Mouse (Mus musculus) intestine, postnatal 0 days (tissue): Measurements from ENCODE around the gene Ostf1. TPM values are rescaled to one million over a fixed set of nuclear protein-coding genes. Genes with fewer than 3 reads are reported as not detected.

ENCODE experiments used
- ATAC-seq: fragments of 200-750 bp; cut with Nextera tagmentation; 2 replicates; pipeline ENCODE4 v1.8.0; 2017; ENCODE audit warnings: mild to moderate bottlenecking, moderate TSS enrichment, moderate library complexity
- H3K27ac ChIP-seq: fragments of 300-500 bp; sonication (generic); 2 replicates; pipeline ENCODE4 v1.5.1; 2014; ENCODE audit warnings: mild to moderate bottlenecking, low read depth, low read length, moderate library complexity
- H3K27me3 ChIP-seq: fragments of 300-500 bp; sonication (generic); replicated peaks from 2 replicates; pipeline ENCODE4 v1.6.1; 2014; ENCODE audit warnings: low read length, mixed read lengths; ENCODE audit not compliant: control insufficient read depth, insufficient read depth
- H3K36me3 ChIP-seq: fragments of 300-500 bp; sonication (generic); 2 replicates; pipeline ENCODE4 v1.6.1; 2014; ENCODE audit warnings: mild to moderate bottlenecking, moderate library complexity; ENCODE audit not compliant: control insufficient read depth, insufficient read depth
- H3K4me1 ChIP-seq: fragments of 300-500 bp; sonication (generic); replicated peaks from 2 replicates; pipeline ENCODE4 v1.6.1; 2014; ENCODE audit warnings: antibody characterized with exemption, low read length, mixed read lengths; ENCODE audit not compliant: control insufficient read depth, insufficient read depth
- H3K4me2 ChIP-seq: fragments of 300-500 bp; sonication (generic); replicated peaks from 2 replicates; pipeline ENCODE4 v1.6.1; 2014; ENCODE audit warnings: low read depth, mild to moderate bottlenecking, moderate library complexity
- H3K4me3 ChIP-seq: fragments of 300-500 bp; sonication (generic); 2 replicates; pipeline ENCODE4 v1.5.1; 2014; ENCODE audit warnings: low read depth, low read length
- H3K9ac ChIP-seq: fragments of 300-500 bp; sonication (generic); 2 replicates; pipeline ENCODE4 v1.6.1; 2014; ENCODE audit warnings: mild to moderate bottlenecking, low read depth, low read length
- H3K9me3 ChIP-seq: fragments of 300-500 bp; sonication (generic); 2 replicates; pipeline ENCODE4 v1.6.1; 2016; ENCODE audit warnings: mixed run types; ENCODE audit not compliant: control insufficient read depth
- CTCF ChIP-seq: sonication (generic); IDR thresholded peaks from 2 replicates; pipeline ENCODE4 v1.5.1; 2016; ENCODE audit warnings: low read depth, mild to moderate bottlenecking, control low read depth, antibody characterized with exemption, moderate library complexity
- WGBS: fragments of 180-500 bp; shearing (Covaris S2); extraction: QIAGEN DNeasy Blood & Tissue Kit; methylation state at CpG from one replicate; pipeline ENCODE4 v1.1.7; 2014; 5-methylcytosine and 5-hydroxymethylcytosine counted together
- polyA plus RNA-seq: library from polyadenylated mRNA; unstranded; fragments of >200 nt; fragmentation: Nextera tagmentation; extraction: Ambion mirVana; gene quantifications from 2 replicates; pipeline ENCODE4 v1.2.1, GENCODE M21; 2015

Ostf1 gene
- polyA plus RNA-seq, 1 experiment from 2014 or later, result 140 TPM

DNA sequence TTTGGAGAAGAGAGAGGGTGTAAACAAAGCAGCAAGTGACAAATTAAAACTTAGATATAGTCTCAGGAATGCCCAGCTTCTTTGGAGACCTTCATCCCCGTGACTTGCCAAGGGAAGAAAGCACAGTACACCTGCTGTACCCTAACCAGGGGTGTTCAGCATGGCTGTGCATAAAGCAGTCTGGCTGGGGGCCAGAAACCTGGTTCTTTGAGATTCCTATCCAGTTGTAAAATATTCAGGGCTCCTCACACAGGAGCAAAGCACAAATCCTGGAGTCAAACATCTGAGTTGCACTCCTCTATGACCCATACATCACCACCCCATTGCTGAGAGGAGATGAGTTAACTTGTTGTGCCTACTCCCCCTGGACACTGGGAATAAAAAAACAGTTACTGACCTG, 2.0 kb downstream of the Ostf1 start:
- H3K4me3 ChIP-seq, result no peak overlapping the region

DNA sequence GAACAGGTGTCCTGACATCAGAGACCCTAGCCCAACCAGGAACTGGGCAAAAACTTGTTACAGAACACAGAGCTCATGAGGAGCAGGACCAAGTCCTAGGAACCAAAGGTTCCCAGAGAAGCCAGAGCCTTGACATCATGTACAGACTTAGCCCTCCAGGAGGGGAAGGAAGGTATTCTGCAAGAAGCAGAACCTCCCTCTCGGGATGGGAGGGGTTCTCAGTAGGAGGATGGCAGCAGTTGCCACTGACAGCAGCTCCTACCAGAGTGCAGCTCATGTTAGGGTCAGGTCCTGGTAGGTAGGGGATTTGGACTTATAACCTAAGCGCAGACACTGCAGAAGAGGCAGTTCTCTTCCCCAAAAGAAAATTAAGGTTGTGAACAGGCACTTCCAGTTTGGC, 7.7 kb downstream of the Ostf1 start:
- H3K27me3 ChIP-seq, result no peaks in the 10 kb centered on the region
- WGBS, result 80% methylated on average over 2 of the region's 2 CpGs
- no peak for ATAC-seq
- no peak overlapping the region for H3K9ac ChIP-seq
- no peak for TF ChIP-seq CTCF
- no peaks in the 10 kb centered on the region for H3K9me3 ChIP-seq
- no peak overlapping the region for H3K4me3 ChIP-seq
- no peaks in the 10 kb centered on the region for H3K36me3 ChIP-seq
- no peaks in the 10 kb centered on the region; the same call in 1 of the 2 replicates for H3K4me1 ChIP-seq
- no peak overlapping the region for H3K27ac ChIP-seq
- no peak overlapping the region for H3K4me2 ChIP-seq

More for the DNA sequence above, 2.0 kb downstream of the Ostf1 start:
- Histone ChIP-seq H3K4me1 (no peaks in the 10 kb centered on the region), H3K36me3 (no peaks in the 10 kb centered on the region), H3K27ac (no peak overlapping the region), H3K9ac (no peak overlapping the region), H3K4me2 (peak overlapping the region; percentile 64; the same call in 1 of the 2 replicates), H3K9me3 (no peaks in the 10 kb centered on the region), H3K27me3 (no peaks in the 10 kb centered on the region)
- no peak for ATAC-seq
- no peak for TF ChIP-seq CTCF
- WGBS, result 63% methylated on average over 1 of the region's 1 CpGs

DNA sequence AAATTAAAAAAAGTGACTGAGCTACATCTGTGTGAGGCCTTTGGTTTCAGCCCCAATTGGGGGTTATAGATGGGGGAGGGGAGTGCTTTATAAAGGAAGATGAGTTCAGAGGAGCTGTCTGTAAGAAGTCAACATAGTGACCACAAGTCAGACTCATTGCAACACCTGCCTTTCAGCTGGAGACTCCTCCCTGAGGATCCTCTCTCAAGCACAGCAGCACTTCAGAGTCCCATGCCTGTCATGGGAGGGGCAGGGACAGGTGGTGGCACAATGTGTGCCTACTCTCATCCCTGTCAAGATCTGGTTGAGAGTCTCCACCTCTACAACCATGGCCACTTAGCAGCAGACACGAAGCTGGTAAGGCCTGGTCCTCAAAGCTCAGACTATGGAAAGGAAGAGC, 11.9 kb downstream of the Ostf1 start:
- TF ChIP-seq CTCF, result no peak
- no peak overlapping the region for H3K4me3 ChIP-seq
- H3K4me2 ChIP-seq, result no peak overlapping the region
- ATAC-seq, result no peak
- no peaks in the 10 kb centered on the region for H3K9me3 ChIP-seq
- no peaks in the 10 kb centered on the region for H3K27me3 ChIP-seq
- no peak overlapping the region for H3K9ac ChIP-seq
- H3K36me3 ChIP-seq, result no peaks in the 10 kb centered on the region
- H3K27ac ChIP-seq, result no peak overlapping the region
- no peaks in the 10 kb centered on the region; the same call in 1 of the 2 replicates for H3K4me1 ChIP-seq
- WGBS, result 95% methylated on average over 1 of the region's 1 CpGs

DNA sequence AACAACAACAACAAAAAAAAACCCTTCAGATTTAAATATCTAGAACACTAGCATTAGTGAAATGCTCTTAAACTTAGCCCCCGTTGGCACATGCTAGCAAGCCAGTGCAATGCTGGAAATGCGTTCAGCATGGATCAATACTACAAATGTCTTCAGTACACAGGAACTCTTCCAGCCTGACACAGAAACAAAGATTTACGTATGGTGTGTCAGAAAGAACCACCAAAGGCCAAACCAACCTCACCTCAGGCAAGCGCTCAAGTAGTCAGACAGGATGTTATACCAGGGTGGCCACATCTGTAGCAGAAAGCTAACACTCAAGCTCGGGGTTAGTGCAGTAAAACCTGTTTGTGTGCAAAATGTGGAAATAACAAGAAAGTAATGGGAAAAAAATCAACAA, 12.6 kb downstream of the Ostf1 start:
- 69% methylated on average over 5 of the region's 5 CpGs for WGBS
- no peak for TF ChIP-seq CTCF

DNA sequence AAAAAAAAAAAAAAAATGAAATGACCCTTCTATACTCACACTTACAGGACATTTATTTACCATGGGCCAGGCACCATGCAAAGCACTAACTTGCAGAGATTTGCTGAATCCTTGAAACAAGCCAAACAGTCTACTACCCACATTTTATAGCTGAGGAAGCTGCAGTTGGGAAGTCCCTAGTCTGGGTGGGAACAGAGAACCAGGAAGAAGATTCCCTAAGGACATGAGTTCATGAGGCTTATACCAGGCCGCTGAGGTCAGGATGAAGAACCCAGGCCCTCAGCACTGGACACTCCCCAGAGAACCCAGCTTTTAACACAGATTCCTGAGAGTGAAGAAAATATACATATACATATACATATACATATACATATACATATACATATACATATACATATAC, 14.1 kb downstream of the Ostf1 start:
- Histone ChIP-seq H3K9me3 (no peaks in the 10 kb centered on the region), H3K9ac (no peak overlapping the region), H3K4me3 (no peak overlapping the region), H3K4me2 (no peak overlapping the region), H3K36me3 (no peaks in the 10 kb centered on the region), H3K27me3 (no peaks in the 10 kb centered on the region), H3K4me1 (no peaks in the 10 kb centered on the region; the same call in 1 of the 2 replicates), H3K27ac (no peak overlapping the region)
- TF ChIP-seq CTCF, result no peak
- 71% methylated on average over 1 of the region's 1 CpGs for WGBS
- ATAC-seq, result no peak

More for the DNA sequence above, 12.6 kb downstream of the Ostf1 start:
- Histone ChIP-seq H3K9me3 (no peaks in the 10 kb centered on the region), H3K36me3 (no peaks in the 10 kb centered on the region), H3K4me1 (no peaks in the 10 kb centered on the region; the same call in 1 of the 2 replicates), H3K27ac (no peak overlapping the region), H3K27me3 (no peaks in the 10 kb centered on the region), H3K9ac (no peak overlapping the region), H3K4me3 (no peak overlapping the region), H3K4me2 (no peak overlapping the region)
- ATAC-seq, result no peak

DNA sequence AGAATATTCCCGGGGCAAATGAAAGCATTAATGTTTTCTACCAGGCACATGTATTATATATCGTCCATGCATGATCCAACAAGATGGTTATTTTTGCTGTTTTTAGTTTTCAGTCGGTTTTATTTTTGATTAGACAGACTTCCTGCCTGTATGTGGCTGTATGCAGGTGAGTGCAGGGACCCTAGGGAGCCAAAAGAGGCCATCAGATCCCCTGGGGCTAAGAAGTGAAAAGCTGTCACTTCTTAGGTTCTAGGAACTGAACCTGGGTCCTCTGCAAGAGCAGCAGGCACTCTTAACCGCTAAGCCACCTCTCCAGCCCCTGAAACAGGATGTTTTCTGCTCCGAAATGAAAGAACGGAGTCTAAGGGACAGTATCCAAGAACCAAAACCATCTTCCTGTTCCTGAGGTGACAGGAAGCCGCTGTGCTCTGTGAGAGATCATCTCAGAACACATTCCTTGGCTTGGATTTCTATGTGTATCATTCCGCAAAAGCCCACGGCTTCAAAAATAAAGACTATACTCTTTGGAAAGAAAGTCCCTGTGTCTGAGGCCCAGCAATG, 15.9 kb downstream of the Ostf1 start:
- H3K27ac ChIP-seq, result no peak overlapping the region
- H3K4me3 ChIP-seq, result no peak overlapping the region
- H3K36me3 ChIP-seq, result no peaks in the 10 kb centered on the region
- H3K9me3 ChIP-seq, result no peaks in the 10 kb centered on the region
- no peaks in the 10 kb centered on the region for H3K27me3 ChIP-seq
- H3K4me1 ChIP-seq, result no peaks in the 10 kb centered on the region; the same call in 1 of the 2 replicates
- ATAC-seq, result no peak
- no peak overlapping the region for H3K9ac ChIP-seq
- WGBS, result 60% methylated on average over 9 of the region's 9 CpGs
- H3K4me2 ChIP-seq, result no peak overlapping the region
- no peak for TF ChIP-seq CTCF
